In genomic region chr19:21777171-21777731, GRCm38 (mm10) we compare ENCODE assay signal across 8 mouse cellular contexts. TPM values are rescaled to one million over a fixed set of nuclear protein-coding genes. Genes with fewer than 3 reads are reported as not detected.
DNase-seq lines count a peak whose midpoint lies in the region; ATAC-seq lines count a peak whose summit lies in the region.

No protein-coding gene starts in this region.

- peak overlapping the region; percentile 79 for H3K4me2 ChIP-seq in embryonic facial prominence, embryonic 12.5 days (replicated peaks)
- peak overlapping the region; percentile 78 for H3K4me2 ChIP-seq in heart, embryonic 15.5 days

- peak overlapping the region; percentile 71; the same call in 1 of the 2 replicates for H3K4me3 ChIP-seq in embryonic facial prominence, embryonic 12.5 days
- H3K4me3 ChIP-seq in heart, embryonic 15.5 days: peak overlapping the region; percentile 73
- peak overlapping the region; percentile 97 for H3K4me3 ChIP-seq in megakaryocyte, embryonic 14.5 days (replicated peaks)

- peaks cover 36% of the 10 kb centered on the region for H3K4me1 ChIP-seq in embryonic facial prominence, embryonic 12.5 days
- peaks cover 56% of the 10 kb centered on the region for H3K4me1 ChIP-seq in heart, embryonic 15.5 days (replicated peaks)
- peaks cover 38% of the 10 kb centered on the region for H3K4me1 ChIP-seq in megakaryocyte, embryonic 14.5 days

- no peaks in the 10 kb centered on the region for H3K36me3 ChIP-seq in embryonic facial prominence, embryonic 12.5 days
- no peaks in the 10 kb centered on the region for H3K36me3 ChIP-seq in heart, embryonic 15.5 days
- H3K36me3 ChIP-seq in megakaryocyte, embryonic 14.5 days (replicated peaks; ENCODE audit: low read length): peaks cover 10% of the 10 kb centered on the region

- H3K27ac ChIP-seq in embryonic facial prominence, embryonic 12.5 days: no peak overlapping the region
- H3K27ac ChIP-seq in heart, embryonic 15.5 days: peak overlapping the region; percentile 51

- H3K9ac ChIP-seq in embryonic facial prominence, embryonic 12.5 days: no peak overlapping the region
- H3K9ac ChIP-seq in heart, embryonic 15.5 days: 0 out of 2 replicates have a peak overlapping the region, but pooled peaks have one; percentile 1

- DNase-seq in CD8-positive naive resting alpha-beta T cell, adult 2 months (ENCODE audit: low read depth in 2 of 2, low spot score in 2 of 2): peak; percentile 13 to 32
- DNase-seq in adrenal gland, adult 2 months: peak; percentile 73
- DNase-seq in kidney, postnatal 14 days: peak; percentile 47
- DNase-seq in spleen, postnatal 10 days (ENCODE audit: low spot score in 2 of 2): peak; percentile 46 to 62
- no peak for DNase-seq in frontal cortex, postnatal 10 days (ENCODE audit: low spot score in 2 of 2)

- no peaks in the 10 kb centered on the region for H3K9me3 ChIP-seq in embryonic facial prominence, embryonic 12.5 days
- H3K9me3 ChIP-seq in heart, embryonic 15.5 days (replicated peaks): no peaks in the 10 kb centered on the region
- no peaks in the 10 kb centered on the region for H3K9me3 ChIP-seq in megakaryocyte, embryonic 14.5 days

- ATAC-seq in embryonic facial prominence, embryonic 12.5 days (ENCODE audit: insufficient number of reproducible peaks, insufficient read depth, low FRiP score, low TSS enrichment): no peak
- ATAC-seq in heart, embryonic 15.5 days (replicated peaks; ENCODE audit: insufficient number of reproducible peaks, insufficient read depth, low FRiP score, low read depth): peak; percentile 8; the same call in 1 of the 2 replicates

- peaks cover 6% of the 10 kb centered on the region; the same call in 1 of the 2 replicates for H3K27me3 ChIP-seq in embryonic facial prominence, embryonic 12.5 days
- H3K27me3 ChIP-seq in heart, embryonic 15.5 days: no peaks in the 10 kb centered on the region
- peaks cover 15% of the 10 kb centered on the region for H3K27me3 ChIP-seq in megakaryocyte, embryonic 14.5 days (replicated peaks)

- 16% methylated on average over 20 of the region's 20 CpGs for WGBS in embryonic facial prominence, embryonic 12.5 days
- 25% methylated on average over 20 of the region's 20 CpGs for WGBS in heart, embryonic 15.5 days

RNA-seq across cellular contexts. Expression of gene Cemip2, which starts 0.9 kb away (rescaled TPM):
- total RNA-seq in adrenal gland, adult 2 months (2021): 10 to 100 TPM; 16.4 to 21.6 TPM
- 3.3 and 3.7 TPM in 2 replicates for polyA plus RNA-seq in adrenal gland, adult 2 months (2012; rRNA removed)
- polyA plus RNA-seq in embryonic facial prominence, embryonic 12.5 days (2016; fragmentation: Nextera tagmentation; extraction: Ambion mirVana): 51.7 and 55.0 TPM in 2 replicates
- polyA plus RNA-seq in heart, embryonic 15.5 days (2015; fragmentation: Nextera tagmentation; extraction: Ambion mirVana): 41.2 and 44.3 TPM in 2 replicates
- 0.12 and 1.7 TPM in 2 replicates for polyA plus RNA-seq in megakaryocyte, embryonic 14.5 days (2012; ENCODE audit: insufficient read depth, low replicate concordance)

Comparison
In these comparisons a context has a peak if more than half of its experiments do, and no peak if none do; other contexts are left out.
1. DNase-seq: peak in CD8-positive naive resting alpha-beta T cell, adult 2 months (2 of 2), adrenal gland, adult 2 months (single experiment), kidney, postnatal 14 days (single experiment) and spleen, postnatal 10 days (2 of 2); none in frontal cortex, postnatal 10 days (0 of 2).
2. Peak in every context shown above with its lines, with median percentiles within 50 percentile points of each other: H3K4me3 ChIP-seq.